Mouse (Mus musculus): ENCODE measurements around the gene Rinl. TPM values are rescaled to one million over a fixed set of nuclear protein-coding genes. Genes with fewer than 3 reads are reported as not detected.

Gene Rinl
- polyA plus RNA-seq, 1 experiment from 2014 or later, result 2.4 TPM

DNA sequence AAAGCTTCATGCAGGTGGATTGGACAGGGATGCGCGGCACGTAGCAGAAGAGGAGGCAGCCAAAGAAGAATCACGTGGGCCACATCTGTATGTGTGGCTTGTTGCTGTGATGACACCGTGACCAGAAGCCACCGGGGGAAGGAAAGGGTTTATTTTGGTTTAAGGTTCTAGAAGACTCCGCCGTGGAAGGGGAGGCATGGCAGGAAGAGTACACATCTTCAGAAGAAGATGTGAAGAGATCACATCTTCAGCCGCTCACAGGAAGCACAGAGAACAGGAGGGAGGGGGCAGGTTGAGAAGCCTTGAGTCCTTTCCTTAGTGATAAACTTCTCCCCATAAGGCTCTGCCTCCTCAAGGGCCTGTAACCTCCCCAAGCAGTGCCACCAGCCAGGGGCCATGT is 11.2 kb downstream of the Rinl start:
- no peaks in the 10 kb centered on the region for H3K4me1 ChIP-seq (ENCODE audit: control insufficient read depth, insufficient read depth, low read length)
- H3K4me3 ChIP-seq (replicated peaks; ENCODE audit: low read depth, low read length), result no peak overlapping the region
- no peak overlapping the region for H3K27ac ChIP-seq (replicated peaks; ENCODE audit: low read depth, low read length)
- ATAC-seq (ENCODE audit: low FRiP score, low TSS enrichment), result no peak
- no peak overlapping the region for H3K4me2 ChIP-seq (ENCODE audit: low read length)
- DNase-seq, result no peak
- no peak overlapping the region for H3K9ac ChIP-seq (replicated peaks; ENCODE audit: low read length)
- no peaks in the 10 kb centered on the region for H3K27me3 ChIP-seq (ENCODE audit: control insufficient read depth, insufficient read depth, low read length)
- H3K36me3 ChIP-seq (ENCODE audit: control insufficient read depth, insufficient read depth, low read length), result no peaks in the 10 kb centered on the region
- WGBS, result 95% methylated on average over 9 of the region's 9 CpGs
- no peaks in the 10 kb centered on the region for H3K9me3 ChIP-seq (ENCODE audit: control insufficient read depth, low read length)

DNA sequence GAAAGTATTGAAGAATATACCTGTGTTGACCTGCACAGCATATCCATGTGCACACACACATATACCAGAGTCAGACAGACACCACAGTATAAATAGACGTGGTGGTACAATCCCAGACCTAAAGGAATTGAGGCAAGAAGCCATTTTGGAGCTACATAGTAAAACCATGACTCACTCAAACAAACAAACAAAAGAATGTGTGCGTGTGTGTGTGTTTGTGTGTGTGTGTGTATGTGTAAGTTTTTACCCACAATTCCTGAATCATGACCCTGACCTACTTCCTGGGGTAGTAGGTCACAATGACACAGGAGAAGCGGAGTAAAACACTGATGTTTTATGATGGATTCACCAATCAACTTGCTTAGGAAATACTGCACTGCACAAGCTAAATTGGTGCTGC is 12.7 kb downstream of the Rinl start:
- no peaks in the 10 kb centered on the region for H3K4me1 ChIP-seq (ENCODE audit: control insufficient read depth, insufficient read depth, low read length)
- H3K27ac ChIP-seq (replicated peaks; ENCODE audit: low read depth, low read length), result no peak overlapping the region
- no peak overlapping the region for H3K4me3 ChIP-seq (replicated peaks; ENCODE audit: low read depth, low read length)
- H3K4me2 ChIP-seq (ENCODE audit: low read length), result no peak overlapping the region
- no peaks in the 10 kb centered on the region for H3K36me3 ChIP-seq (ENCODE audit: control insufficient read depth, insufficient read depth, low read length)
- H3K27me3 ChIP-seq (ENCODE audit: control insufficient read depth, insufficient read depth, low read length), result no peaks in the 10 kb centered on the region
- DNase-seq (no peak), ATAC-seq (ENCODE audit: low FRiP score, low TSS enrichment) (no peak)
- 90% methylated on average over 3 of the region's 3 CpGs for WGBS
- no peak overlapping the region for H3K9ac ChIP-seq (replicated peaks; ENCODE audit: low read length)
- no peaks in the 10 kb centered on the region for H3K9me3 ChIP-seq (ENCODE audit: control insufficient read depth, low read length)

DNA sequence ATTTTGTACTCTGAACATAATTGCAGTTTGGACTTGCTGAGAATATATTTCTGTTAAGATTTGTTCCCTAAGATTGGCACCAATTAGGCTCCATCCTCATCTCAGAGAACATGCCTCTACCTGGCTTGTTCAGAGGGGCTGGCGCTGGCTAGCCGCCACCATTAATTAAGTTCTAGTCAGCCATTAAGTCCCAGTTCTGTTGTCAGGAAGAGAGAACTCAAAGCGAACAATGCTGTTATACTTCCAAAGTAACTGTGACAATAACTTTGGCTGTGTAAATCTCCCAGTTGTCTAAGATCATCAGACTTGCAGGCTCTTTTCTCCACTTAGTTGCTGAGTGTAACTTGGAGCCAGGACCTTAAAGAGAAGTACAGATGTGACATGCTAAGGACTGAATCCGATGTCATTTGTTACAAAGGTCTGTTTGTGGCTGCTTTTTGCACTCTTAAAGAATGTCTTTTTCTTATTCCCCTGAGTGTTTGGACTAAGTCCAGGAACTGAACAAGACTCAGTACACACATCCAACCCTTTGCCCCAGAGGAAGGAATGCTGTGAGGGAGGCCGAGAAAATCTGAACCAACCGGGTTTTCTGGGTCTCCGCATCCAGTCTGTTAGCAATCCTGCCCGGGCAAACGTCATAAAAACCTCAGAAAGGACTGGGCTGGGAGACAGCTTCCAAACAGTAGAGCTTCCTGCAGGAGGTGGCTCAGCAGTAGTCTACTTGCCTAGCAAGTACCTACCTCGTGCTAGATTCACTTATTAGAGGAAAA is 13.3 kb downstream of the Rinl start:
- WGBS, result 29% methylated on average over 10 of the region's 10 CpGs
- no peak for DNase-seq

DNA sequence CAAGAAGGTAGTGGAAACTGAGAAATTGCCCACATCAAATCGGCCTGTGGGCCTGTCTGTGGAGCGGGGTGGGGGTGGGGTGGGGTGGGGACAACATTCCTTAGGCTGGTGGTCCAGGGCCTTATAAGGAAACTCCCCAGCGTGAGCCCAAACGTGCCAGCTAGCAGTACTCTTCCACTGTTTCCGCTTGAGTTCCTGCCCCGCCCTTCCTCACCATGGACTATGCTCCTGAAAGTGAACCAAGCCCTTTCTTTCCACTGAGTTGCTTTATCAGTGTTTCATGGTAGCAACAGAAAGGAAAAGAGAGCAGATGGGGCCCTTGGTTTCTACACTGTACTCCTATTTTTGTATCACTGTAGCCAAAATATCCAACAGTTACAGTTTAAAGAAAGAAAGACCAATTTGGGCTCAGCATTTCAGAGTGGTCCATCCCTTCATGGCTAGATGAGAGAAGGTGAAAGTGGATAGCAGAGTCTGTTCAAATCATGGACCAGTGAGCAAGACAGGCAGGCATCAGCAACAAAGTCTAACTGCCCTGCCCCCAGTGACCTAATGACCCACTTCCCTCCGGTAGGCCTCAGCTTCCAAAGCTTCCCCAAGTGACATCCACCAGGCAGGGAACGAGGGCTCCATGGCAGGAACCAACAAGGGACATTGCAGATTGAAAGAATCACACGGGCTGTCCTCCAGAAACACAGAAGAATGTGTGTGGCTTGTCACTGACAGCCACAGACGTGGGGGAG is 14.2 kb downstream of the Rinl start:
- Histone ChIP-seq H3K36me3 (ENCODE audit: control insufficient read depth, insufficient read depth, low read length) (no peaks in the 10 kb centered on the region), H3K4me1 (ENCODE audit: control insufficient read depth, insufficient read depth, low read length) (0 out of 2 replicates have a peak, but pooled peaks cover 5% of the 10 kb centered on the region), H3K4me3 (replicated peaks; ENCODE audit: low read depth, low read length) (no peak overlapping the region), H3K4me2 (ENCODE audit: low read length) (no peak overlapping the region), H3K27ac (replicated peaks; ENCODE audit: low read depth, low read length) (0 out of 2 replicates have a peak overlapping the region, but pooled peaks have one; percentile 32), H3K9me3 (ENCODE audit: control insufficient read depth, low read length) (no peaks in the 10 kb centered on the region), H3K27me3 (ENCODE audit: control insufficient read depth, insufficient read depth, low read length) (no peaks in the 10 kb centered on the region), H3K9ac (replicated peaks; ENCODE audit: low read length) (no peak overlapping the region; the same call in 1 of the 2 replicates)
- DNase-seq (no peak), ATAC-seq (ENCODE audit: low FRiP score, low TSS enrichment) (no peak)
- 11% methylated on average over 10 of the region's 10 CpGs for WGBS

More for the DNA sequence above, 13.3 kb downstream of the Rinl start:
- H3K4me3 ChIP-seq (replicated peaks; ENCODE audit: low read depth, low read length), result no peak overlapping the region
- no peaks in the 10 kb centered on the region for H3K36me3 ChIP-seq (ENCODE audit: control insufficient read depth, insufficient read depth, low read length)
- no peaks in the 10 kb centered on the region for H3K27me3 ChIP-seq (ENCODE audit: control insufficient read depth, insufficient read depth, low read length)
- no peak overlapping the region for H3K4me2 ChIP-seq (ENCODE audit: low read length)
- no peak for ATAC-seq (ENCODE audit: low FRiP score, low TSS enrichment)
- H3K27ac ChIP-seq (replicated peaks; ENCODE audit: low read depth, low read length), result 0 out of 2 replicates have a peak overlapping the region, but pooled peaks have one; percentile 32
- H3K9me3 ChIP-seq (ENCODE audit: control insufficient read depth, low read length), result no peaks in the 10 kb centered on the region
- no peaks in the 10 kb centered on the region for H3K4me1 ChIP-seq (ENCODE audit: control insufficient read depth, insufficient read depth, low read length)
- no peak overlapping the region; the same call in 1 of the 2 replicates for H3K9ac ChIP-seq (replicated peaks; ENCODE audit: low read length)

- Histone ChIP-seq H3K27me3 (ENCODE audit: control insufficient read depth, insufficient read depth, low read length) (no peaks in the 10 kb centered on the region), H3K4me2 (ENCODE audit: low read length) (no peak overlapping the region), H3K36me3 (ENCODE audit: control insufficient read depth, insufficient read depth, low read length) (no peaks in the 10 kb centered on the region), H3K4me1 (ENCODE audit: control insufficient read depth, insufficient read depth, low read length) (0 out of 2 replicates have a peak, but pooled peaks cover 9% of the 10 kb centered on the region), H3K4me3 (replicated peaks; ENCODE audit: low read depth, low read length) (no peak overlapping the region), H3K9ac (replicated peaks; ENCODE audit: low read length) (no peak overlapping the region), H3K27ac (replicated peaks; ENCODE audit: low read depth, low read length) (no peak overlapping the region), H3K9me3 (ENCODE audit: control insufficient read depth, low read length) (no peaks in the 10 kb centered on the region)
- ATAC-seq (ENCODE audit: low FRiP score, low TSS enrichment) (no peak), DNase-seq (no peak)
- 76% methylated on average over 4 of the region's 4 CpGs for WGBS
Measured at GRCm38 (mm10) chr7:28803756-28804155, 15.0 kb downstream of the Rinl start.

- 83% methylated on average over 4 of the region's 4 CpGs for WGBS
- Histone ChIP-seq H3K36me3 (ENCODE audit: control insufficient read depth, insufficient read depth, low read length) (peaks cover 1% of the 10 kb centered on the region; the same call in 1 of the 2 replicates), H3K4me2 (ENCODE audit: low read length) (no peak overlapping the region), H3K9ac (replicated peaks; ENCODE audit: low read length) (no peak overlapping the region), H3K27ac (replicated peaks; ENCODE audit: low read depth, low read length) (no peak overlapping the region), H3K4me1 (ENCODE audit: control insufficient read depth, insufficient read depth, low read length) (peaks cover 10% of the 10 kb centered on the region), H3K4me3 (replicated peaks; ENCODE audit: low read depth, low read length) (no peak overlapping the region), H3K27me3 (ENCODE audit: control insufficient read depth, insufficient read depth, low read length) (no peaks in the 10 kb centered on the region), H3K9me3 (ENCODE audit: control insufficient read depth, low read length) (no peaks in the 10 kb centered on the region)
- ATAC-seq (ENCODE audit: low FRiP score, low TSS enrichment), result no peak
- DNase-seq, result no peak
Measured at GRCm38 (mm10) chr7:28806869-28807268, 18.1 kb downstream of the Rinl start.

DNA sequence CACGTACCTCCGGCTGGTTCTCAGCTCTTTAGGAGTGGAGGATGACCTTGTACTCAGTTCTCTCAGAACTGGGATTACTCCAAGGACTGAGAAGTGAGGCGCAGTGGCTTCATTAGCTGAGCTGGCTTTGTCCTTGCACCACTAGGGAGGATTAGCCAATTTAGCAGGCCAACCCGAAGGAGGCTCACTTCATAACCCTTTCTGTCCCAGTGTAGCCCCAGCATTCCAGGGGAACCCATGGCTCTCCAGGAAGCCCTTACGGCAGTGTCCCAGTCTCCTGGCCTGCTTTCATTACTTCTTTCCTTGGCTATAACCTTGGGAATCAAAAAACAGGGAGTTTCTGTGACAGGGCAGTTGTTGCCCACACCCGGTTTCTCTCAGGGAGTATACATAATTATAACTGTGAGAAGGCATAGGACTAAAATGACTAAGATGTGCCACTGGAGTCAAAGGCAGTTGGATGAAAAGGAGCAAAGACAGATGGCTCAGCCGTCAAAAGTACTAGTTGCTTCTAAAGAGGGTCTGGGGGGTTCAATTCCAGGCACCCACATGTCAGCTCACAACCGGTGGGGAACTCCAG is 19.0 kb downstream of the Rinl start:
- peak overlapping the region; percentile 80 for H3K4me2 ChIP-seq (ENCODE audit: low read length)
- ATAC-seq (ENCODE audit: low FRiP score, low TSS enrichment), result no peak
- no peaks in the 10 kb centered on the region for H3K9me3 ChIP-seq (ENCODE audit: control insufficient read depth, low read length)
- H3K4me3 ChIP-seq (replicated peaks; ENCODE audit: low read depth, low read length), result peak overlapping the region; percentile 77
- WGBS, result 17% methylated on average over 8 of the region's 8 CpGs
- H3K9ac ChIP-seq (replicated peaks; ENCODE audit: low read length), result peak overlapping the region; percentile 88
- peaks cover 19% of the 10 kb centered on the region for H3K4me1 ChIP-seq (ENCODE audit: control insufficient read depth, insufficient read depth, low read length)
- peaks cover 8% of the 10 kb centered on the region for H3K36me3 ChIP-seq (ENCODE audit: control insufficient read depth, insufficient read depth, low read length)
- no peaks in the 10 kb centered on the region for H3K27me3 ChIP-seq (ENCODE audit: control insufficient read depth, insufficient read depth, low read length)
- DNase-seq, result no peak
- H3K27ac ChIP-seq (replicated peaks; ENCODE audit: low read depth, low read length), result peak overlapping the region; percentile 99

DNA sequence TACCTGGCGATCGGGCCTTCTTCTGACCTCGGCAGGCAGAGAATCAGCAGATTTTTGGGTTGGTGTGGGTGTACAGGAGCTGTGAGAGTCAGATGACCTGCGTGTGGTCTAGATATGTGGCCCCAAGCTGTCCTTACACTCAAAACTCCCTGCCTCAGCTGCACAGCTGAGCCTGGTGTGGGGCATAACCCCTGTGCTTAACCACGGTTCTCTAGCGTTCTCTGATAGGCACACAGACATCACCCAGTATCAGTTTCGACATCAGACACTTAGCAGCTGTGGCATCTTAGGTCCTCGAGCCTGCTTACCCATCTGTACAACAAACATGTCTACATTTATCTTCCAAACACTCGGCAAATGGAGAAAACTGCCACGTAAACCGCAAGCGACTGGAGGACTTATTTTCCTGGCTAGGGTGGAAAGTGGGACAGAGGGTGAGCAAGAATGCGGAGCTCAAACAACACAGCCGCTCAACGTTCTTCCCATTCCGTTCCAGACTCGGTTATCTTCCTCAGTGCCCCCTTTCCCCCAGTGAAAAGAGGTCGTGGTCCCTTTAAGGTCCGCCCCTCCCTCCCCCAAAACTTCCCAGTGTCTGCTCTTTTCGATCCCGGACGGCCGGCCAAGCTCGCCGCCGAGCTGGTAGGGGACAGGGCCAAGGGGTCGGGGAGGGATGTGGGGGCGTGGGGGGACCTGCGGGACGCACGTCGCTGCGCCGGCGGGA is 19.6 kb downstream of the Rinl start, which contains the start of gene Hnrnpl:
Gene Hnrnpl, plus strand, starts transcription at position 321 of the 721 bp plus-strand sequence.
- Histone ChIP-seq H3K4me3 (replicated peaks; ENCODE audit: low read depth, low read length) (peak within 1 kb of the TSS; percentile 77), H3K9me3 (ENCODE audit: control insufficient read depth, low read length) (no peaks in the 10 kb centered on the region), H3K27ac (replicated peaks; ENCODE audit: low read depth, low read length) (peak within 1 kb of the TSS; percentile 99), H3K27me3 (ENCODE audit: control insufficient read depth, insufficient read depth, low read length) (no peaks in the 10 kb centered on the region), H3K9ac (replicated peaks; ENCODE audit: low read length) (peak within 1 kb of the TSS; percentile 88), H3K4me2 (ENCODE audit: low read length) (peak within 1 kb of the TSS; percentile 80), H3K36me3 (ENCODE audit: control insufficient read depth, insufficient read depth, low read length) (peaks cover 14% of the 10 kb centered on the region), H3K4me1 (ENCODE audit: control insufficient read depth, insufficient read depth, low read length) (peaks cover 22% of the 10 kb centered on the region)
- 3% methylated on average over 35 of the region's 35 CpGs for WGBS
- peak; percentile 76 for DNase-seq
- ATAC-seq (ENCODE audit: low FRiP score, low TSS enrichment), result peak; percentile 9
